Mouse (Mus musculus): ENCODE measurements at regions not wholly inside any gene's neighbourhood (a gene's known extent, or its start where the extent isn't known, plus 50 kb on each side); places are given as distances from the start of the nearest gene placed in this dataset.

- no peak for TF ChIP-seq CTCF (IDR thresholded peaks at IDR 0.05; ENCODE audit: low read depth, low read length)
- TF ChIP-seq POLR2A (IDR thresholded peaks at IDR 0.05; ENCODE audit: extremely low read depth, insufficient read depth, low read length) = no peak
These were observed 167.9 kb upstream of the Cdkn2b start for GRCm38 (mm10) chr4:89478646-89479237.

All from liver, adult 2 months (tissue).